Mouse (Mus musculus): ENCODE measurements at regions not wholly inside any gene's neighbourhood (a gene's known extent, or its start where the extent isn't known, plus 50 kb on each side); places are given as distances from the start of the nearest gene placed in this dataset.

DNA sequence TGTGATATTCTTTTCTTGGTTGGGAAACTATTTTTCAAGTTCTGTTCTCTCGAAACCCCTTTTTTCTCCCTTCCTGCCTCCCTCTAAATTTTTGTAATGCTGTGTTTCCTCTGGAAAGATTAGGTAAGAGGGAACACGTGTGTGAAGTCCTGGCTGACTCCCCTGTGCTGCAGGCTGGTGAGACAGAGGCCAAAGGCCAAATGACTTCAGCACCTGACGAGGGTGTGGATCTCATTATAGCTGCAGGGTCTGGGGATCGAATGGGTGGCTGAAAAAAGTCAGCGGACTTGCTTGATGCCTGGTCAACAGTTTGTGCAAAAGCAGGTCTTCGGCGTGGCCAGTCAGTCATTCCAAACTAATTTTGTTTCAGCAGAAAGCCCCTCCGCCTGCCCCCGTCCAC, 159.1 kb downstream of the En1 start:
- DNase-seq (ENCODE audit: low spot score in 2 of 2): no peak

DNA sequence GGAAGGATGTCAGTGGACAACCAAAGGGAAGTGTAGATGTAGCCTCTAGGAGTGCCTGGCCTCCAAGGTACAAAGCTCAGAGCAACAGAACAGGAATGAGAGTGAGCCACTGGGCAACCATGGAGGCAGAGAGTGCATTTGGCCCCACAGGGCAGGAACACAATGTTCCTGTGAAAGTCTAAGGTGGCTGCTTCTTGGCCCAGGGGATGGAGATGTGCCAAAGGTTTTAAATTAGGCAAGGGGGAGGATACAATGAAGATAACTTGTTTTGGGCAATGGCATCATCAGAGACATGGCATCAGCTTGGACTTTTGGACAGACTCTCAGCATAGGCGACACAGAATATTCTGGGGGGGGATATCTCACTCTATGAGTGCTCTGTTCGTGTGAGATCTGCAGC, 160.3 kb downstream of the En1 start:
- DNase-seq (ENCODE audit: low spot score in 2 of 2): no peak

DNA sequence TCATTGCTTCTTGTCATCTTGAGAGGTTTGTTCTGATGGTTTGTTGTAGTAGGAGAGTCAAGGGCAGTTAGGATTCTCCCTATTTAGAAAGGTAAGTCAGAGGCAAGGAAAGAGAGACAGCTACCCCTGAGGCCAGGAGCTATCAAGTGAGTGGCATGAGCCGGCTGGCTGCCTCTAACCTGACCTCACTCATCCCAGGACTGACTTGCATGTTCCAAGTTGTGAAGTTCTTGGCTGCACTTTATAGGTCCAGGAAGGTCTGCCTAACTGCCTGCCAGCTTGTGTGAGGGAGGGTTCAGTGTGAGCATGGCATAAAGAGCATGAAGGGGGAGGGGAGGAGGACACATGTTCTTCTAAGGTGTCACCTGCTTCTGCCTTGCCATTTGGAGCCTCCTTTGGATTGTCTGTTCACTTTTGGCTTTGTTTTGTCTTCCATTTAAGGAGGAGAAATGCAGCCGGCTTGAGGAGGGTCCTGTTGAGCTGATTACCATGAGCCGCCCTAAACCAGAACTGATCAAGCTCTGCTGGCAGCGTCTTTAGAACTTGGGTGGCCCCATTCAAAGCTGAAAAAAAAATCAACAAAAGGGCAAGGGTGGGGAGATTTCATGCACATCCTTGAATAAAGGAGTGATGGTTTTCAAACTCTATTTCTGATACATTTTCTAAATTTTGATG, 160.8 kb downstream of the En1 start:
- DNase-seq (ENCODE audit: low spot score in 2 of 2): no peak

DNA sequence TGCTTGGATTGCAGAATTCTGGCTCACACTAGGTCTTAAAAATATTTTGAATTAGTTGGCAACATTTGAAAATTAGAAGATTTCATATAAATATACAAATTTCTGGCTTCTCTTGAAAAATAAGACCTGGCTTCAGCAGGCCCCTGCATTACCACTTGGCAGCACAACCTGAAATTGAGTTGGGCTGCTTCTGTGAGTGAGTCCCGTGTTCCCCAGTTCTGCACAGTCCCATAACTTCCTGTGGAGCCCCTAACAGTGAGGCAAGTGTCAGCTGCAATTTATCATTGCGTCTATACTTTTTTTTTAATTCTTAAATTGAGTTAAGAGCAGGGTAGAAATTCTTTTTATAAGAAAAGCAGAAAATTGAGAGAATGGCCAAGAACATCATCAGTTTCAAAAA, 164.8 kb downstream of the En1 start:
- no peak for DNase-seq (ENCODE audit: low spot score in 2 of 2)

DNA sequence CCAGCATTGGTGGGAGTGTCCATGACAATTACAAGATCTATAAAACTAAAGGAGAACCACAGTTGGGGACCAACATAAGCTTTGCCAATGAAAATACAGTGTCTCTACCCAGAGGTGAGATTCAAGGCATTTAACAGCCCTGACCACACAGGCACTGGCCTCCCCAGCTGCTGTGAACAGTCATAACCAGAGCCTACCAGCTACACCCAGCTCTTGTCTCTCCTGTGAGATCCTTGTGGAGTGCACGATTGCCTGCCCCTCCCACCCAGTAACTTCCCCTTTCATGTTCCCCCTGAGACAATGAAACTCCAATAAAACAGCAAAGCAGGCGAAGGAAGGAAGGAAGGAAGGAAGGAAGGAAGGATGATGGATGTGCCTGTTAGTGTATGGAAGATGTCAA, 169.1 kb downstream of the En1 start:
- DNase-seq (ENCODE audit: low spot score in 2 of 2): no peak

DNA sequence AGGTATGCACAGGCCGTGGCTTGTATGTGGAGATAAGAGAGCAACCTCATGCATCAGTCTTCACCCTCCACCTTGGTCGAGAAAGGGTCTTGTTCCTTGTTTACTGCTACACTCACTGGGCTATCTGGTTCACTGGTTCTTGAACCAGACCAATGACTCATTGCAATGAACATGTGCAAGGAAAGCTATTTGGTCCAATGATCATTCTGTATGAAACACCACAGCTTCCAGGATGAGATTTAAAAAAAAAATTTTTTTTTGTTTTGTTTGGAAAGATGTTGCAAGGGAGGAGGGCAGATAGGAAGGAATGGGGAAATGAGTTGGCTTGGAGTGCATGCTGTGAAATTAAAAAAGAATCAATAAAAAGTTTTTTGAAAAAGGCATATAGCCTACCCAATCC, 174.7 kb downstream of the En1 start:
- no peak for DNase-seq (ENCODE audit: low spot score in 2 of 2)

DNA sequence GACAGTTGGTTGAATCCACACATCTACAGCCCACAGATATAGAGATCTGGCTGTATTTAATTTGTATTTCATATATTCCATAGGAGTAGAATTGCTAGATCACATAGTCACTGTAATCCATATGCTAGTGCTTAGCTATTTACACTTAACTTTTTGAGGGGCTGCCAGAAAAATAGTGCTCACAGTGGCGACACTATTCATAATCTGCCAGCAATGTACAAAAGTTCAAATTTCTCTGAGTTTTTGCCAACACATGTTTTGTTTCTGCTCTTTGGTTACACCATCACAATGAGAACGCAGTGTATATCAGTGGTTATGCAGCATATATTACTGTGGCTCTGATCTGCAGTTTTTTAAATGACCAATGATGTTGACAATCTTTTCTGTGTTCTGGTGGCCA, 175.2 kb downstream of the En1 start:
- no peak for DNase-seq (ENCODE audit: low spot score in 2 of 2)

DNA sequence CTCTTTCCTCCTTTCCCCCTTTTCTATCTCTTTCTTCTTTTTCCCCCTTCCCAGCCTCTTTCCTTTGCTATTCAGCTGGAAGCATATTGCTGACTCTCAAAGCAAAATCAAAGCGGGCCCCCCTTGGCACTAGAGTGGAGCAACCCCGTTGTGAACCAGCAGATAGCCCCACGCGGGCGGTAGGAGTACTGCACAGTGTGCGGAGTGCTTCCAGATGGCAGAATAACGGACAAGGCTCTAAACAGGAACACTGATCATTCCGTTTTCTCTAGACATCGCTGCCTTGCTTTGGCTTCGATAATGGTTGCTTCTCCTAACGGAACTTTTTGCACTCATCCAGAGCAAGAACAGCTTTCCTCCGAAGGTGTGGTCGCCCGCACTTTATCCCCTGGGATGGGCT, 193.0 kb downstream of the En1 start:
- DNase-seq (ENCODE audit: low spot score in 2 of 2): no peak

DNA sequence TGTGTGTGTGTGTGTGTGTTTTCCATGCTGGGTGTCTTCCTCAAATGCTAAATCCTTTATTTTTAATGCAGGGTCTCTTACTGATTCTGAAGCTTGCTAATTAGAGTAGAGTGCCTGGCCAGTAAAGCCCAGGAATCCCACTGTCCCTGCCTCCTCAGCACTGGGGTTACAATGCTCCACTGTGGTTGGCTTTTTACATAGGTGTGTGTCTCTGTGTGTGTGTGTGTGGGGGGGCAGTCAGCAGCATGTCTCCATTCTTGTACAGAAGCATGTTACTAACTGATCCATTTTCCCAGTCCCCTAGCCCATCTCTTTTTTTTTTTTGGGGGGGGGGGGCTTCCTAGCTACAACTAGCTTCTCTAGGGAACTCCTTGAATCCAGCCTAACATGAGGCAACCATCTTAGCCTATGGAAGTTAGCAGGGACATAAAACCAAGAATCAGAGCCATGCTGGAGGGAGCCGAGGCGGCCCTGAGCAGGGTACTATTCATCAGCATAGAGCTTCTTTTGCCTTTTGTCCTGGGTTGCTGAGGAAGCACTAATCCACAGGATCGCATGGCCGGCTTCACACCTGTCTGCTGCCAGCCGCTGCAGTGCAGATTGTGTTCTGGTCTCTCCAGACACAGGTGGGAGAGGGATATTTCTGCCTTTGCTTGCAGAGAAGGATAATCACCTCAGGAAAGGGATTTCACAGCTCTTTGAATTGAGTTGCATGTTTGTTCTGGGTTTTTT, 199.2 kb downstream of the En1 start:
- DNase-seq (ENCODE audit: low spot score in 2 of 2): no peak

DNA sequence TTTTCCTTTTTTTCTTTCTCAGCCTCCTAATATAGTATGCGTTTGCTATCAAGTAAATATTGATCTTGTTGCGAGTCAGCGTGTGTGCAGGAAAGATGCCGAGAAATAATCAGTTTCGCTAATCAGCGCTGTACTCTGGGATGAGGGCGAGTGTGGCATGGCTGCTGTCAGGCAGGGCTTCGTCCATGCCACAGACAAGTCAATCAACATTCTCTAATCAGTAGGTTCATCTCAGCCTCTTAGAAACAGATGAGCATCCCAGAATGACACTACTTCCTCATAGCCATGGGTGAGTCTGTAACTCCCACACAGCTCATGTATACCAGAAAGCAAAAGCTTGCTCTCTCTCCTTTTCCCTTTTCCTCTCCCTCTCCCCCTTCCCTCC, 199.8 kb downstream of the En1 start:
- no peak for DNase-seq (ENCODE audit: low spot score in 2 of 2)

DNA sequence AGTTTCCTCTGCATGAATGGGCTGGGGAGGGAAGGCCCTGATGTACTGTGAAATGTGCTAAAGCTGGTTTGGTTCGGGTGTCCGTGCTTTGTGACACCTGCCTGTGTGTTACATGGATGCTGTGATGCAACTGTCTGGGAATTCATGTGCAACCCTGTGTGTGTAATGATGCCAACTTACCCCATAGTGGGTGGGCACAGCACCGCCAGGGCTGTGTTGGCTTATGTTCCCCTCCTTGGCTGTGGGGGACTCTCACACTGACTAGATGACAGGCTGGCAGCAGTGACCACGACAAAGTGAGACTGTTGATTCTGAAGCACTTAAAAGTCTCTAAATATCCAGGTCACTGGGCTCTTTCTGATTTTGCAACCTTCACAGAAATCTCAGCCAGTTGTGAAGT, 212.2 kb downstream of the En1 start:
- DNase-seq (ENCODE audit: low spot score in 2 of 2): no peak

DNA sequence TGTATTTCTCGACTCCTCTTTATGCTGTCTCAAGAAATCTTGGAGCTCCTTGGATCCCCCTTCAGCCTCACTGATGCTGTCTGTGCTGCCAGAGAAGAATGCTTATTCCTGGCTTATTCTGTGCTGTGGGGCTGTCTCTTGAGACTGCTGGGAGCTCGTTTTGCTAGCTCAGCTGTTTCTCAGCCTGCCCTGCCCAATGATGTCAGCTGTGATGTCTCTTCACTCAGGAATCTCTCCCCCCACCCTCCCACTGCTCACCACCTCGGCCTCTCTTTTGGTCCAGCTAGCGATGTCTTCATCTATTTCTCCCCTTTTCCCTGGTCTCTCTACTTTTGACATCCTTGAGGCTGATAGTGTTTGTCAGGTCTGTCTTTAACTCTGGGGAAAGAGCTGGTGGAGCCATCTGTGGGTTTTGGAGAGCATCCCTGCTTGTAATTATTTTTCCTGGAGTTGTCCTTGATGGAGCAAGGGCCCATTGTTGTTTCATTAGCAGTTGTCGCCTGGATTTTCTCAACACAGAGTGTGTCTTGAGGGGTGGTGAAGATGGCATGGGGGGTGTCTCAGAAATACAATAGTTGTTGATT, 214.1 kb downstream of the En1 start:
- no peak for DNase-seq (ENCODE audit: low spot score in 2 of 2)

DNA sequence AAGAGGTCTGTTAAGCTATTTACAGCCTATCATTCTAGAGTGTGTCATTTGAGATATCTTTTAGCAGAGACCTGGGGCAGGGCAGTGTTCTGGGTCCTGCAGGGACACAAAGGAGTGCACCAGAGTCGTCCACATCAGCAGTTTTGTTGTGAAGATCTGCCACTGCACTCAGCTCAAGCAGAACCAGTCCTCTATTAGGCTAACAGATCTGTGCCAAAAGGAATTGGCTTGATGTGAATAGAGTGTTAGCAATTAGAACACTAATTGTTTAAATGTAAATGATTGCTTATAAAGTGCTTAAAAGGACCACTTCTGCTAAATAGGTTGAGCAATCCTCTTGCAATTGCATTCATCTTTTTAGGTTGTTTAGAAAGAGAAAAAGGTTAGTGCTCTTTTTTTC, 215.3 kb downstream of the En1 start:
- no peak for DNase-seq (ENCODE audit: low spot score in 2 of 2)

DNA sequence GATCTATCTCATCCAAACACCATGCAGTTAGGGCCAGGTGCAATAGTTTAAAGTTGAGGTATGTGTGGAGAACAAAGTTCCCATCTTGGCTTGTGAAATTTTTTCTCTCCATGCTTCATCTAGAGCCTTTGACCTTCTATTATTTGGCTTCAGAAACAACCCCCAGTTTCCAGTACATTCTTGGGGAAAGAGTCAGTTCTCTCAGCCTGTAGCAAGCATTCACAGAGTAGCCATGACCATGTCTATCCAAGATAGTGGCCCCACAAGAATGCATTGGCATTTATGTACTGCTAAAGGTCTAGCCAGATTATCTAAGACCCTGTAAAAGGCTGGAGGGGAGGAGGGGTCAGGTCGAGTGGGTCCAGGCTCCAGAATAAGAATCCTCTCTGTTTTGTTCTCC, 229.8 kb downstream of the En1 start:
- DNase-seq (ENCODE audit: low spot score in 2 of 2): no peak

DNA sequence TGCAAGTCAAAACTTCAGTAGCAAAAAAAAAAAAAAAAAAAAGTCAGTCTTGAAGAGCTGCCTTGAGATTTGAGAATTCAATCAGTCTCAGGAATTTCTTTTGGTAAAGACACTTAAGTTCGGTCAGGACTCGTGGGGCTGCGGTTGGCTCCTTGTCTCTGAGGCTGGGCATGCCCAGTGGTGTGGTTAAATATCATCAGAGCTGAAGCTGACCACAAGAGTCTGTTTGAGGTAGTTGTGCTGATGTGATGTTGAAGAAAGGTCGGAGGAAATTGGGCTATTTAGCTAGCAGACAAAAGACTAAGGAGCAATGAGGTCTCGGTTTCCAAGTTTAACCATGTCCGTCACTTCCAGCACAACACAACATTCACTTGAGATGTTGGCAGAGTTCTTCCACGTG, 240.4 kb downstream of the En1 start:
- peak; percentile 21 to 42 for DNase-seq (ENCODE audit: low spot score in 2 of 2)

DNA sequence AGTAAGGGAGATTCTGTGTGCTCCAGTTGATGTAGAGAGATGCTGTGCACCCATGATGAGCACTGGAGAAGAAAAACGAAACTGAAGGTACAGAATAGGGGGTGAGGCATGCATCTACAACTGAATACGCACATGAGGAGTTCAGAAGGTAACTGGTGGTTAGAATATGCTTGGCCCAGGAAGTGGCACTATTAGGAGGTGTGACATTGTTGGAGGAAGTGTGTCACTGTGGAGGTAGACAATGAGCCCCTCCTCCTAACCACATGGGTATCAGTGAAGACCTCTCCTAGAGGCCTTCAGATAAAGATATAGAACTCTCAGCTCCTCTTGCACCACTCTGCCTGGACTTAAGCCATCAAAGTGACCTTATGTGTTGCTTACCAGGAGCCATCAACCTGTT, 243.9 kb downstream of the En1 start:
- DNase-seq (ENCODE audit: low spot score in 2 of 2): peak; percentile 52 to 79

DNA sequence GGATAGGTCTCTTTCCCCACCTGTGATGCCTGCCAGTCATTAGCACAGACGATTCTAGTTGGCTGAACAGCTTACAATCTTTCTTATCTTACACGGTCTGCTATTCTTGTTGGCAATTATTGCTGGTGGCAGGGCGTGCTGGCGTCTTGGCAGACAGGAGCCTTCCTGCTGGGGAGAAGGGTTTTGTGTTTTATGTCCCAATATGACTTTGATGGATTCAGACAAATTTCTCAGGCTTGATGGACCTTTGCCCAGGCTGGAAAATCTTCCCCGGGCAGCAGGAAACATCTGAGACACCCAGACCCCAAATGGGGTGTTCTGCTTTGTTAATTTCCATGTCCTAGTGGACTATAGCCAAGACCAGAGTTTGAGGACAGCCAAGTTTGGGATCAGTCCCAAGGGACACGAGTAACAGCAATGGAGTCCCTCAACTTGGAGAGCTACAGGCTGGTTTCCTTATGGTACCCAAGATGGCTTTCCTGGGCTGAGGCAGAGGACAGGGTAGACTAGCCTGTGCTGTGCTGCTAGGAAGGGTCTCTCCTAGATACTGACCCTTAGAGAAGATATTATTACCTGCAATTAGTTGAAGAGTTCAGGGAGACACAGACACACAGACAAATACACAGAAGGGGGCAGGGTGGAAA, 249.8 kb downstream of the En1 start:
- DNase-seq (ENCODE audit: low spot score in 2 of 2): no peak

DNA sequence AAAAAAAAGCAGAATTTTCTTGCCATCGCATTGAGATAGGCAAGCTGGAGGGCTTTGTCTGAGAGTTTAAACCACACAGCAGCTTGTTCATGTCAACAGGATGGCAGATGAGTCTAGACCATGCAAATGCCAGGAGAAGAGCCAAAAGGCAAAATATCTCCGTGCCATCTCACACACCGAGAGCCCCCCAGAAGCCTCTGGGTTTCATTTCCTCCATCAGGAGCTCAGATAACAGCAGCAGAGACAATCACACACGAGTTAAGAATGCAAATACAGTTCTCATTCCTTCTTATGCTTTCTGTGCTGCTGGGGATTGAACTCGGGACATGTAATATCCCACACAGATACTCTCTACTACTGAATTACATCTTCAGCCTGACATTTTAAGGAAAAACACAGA, 255.3 kb downstream of the En1 start:
- DNase-seq (ENCODE audit: low spot score in 2 of 2): no peak

DNA sequence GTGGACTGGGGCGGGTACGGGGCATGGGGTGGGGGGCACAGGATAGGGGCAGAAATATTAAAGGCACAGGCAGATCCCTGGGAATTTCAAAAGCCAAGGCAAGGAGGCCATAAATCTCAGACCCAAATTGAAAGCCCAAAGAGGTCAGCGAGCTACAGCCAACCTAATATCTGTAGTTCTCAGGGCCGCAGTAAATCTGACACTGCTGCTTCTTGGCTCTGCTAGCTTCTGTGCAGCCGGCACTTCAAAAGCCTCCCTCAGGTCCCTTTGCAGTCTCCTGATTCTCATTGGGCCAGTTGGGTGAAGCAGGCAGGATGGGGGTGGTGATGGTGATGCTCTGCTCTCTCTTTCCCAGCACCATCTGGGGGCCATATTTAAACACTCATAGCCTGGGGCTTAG, 257.3 kb downstream of the En1 start:
- no peak for DNase-seq (ENCODE audit: low spot score in 2 of 2)

DNA sequence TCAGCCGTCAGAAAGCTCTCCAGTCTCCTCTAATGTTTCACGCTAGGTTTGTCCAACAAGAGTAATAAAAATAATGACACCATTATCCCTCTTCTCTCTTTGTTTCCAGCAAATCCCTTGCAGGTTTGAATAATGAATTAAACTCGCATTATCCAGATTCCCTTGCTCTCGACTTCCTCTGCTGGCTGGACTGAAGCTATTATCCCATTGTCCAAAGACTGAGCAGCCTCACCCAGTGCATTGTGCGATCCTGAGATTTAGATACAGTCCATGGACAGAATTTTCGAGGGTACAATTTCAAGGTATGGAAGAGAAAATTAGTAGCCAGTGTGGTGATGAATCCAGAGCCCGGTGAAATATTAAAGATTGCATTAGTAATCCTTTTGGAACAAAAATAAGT, 270.3 kb downstream of the En1 start:
- no peak for DNase-seq (ENCODE audit: low spot score in 2 of 2)

DNA sequence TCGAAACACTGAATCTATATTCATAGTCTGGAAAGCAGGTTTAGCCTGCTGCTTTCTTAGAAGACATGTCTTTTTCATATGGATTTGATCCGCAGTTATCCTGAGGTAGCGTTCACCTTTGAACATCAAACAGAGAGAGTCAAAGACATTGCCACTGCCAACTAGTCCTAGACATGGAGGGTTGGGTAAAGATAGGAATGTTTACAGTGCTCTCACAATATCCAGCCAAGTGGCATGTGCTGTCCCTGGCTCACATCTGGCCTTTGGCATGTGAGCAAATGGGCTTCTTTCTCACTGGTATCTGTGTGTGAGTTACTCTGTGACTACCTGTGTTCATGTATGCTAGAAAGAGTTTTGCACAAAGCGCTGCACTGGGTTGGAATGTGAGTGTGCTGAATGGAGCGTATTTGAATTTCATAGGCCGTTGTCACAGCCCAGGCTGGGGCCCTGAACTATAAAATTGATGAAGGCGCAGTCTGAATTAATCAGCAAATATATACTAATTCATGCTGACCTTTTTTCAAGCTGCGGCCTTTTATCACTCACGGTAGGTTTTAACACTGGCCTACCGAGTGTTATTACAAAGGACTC, 280.8 kb downstream of the En1 start:
- no peak for DNase-seq (ENCODE audit: low spot score in 2 of 2)

DNA sequence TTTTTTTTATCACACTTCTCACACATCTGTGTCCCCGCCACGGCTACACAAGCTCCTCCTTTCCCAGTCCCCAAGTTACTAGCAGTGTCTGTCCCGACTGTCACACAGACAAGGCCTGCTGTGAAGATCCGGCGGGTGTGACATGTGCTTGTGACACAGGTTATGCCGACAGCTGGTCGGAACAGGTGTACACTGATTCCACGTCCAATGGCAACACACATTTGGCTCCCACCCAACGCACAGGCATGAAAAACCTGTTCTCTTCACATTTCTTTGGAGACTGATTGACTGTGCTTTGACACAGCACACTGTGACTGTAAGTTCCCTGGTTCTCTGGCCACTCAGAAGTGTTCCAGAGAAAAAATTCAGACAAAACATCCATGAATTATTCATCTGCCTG, 281.4 kb downstream of the En1 start:
- DNase-seq (ENCODE audit: low spot score in 2 of 2): no peak

DNA sequence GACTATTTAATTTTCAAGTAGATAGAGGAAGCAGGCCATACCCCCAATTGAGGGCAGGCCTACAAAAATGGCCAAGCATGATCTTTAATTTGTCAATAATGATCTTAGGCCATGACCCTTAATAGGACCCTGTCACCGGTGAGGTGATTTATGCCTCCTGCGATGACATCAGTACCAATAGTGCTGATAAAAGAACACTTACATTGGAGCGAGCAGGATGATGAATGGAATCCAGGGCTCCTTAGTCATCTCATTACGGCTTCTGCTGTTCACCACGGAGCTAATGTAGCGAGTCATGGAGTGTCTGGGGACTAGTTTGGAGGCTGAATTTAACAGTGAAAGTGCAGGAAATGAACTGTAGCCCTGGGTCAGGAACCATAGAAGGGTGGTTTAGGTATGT, 308.6 kb downstream of the En1 start:
- no peak for DNase-seq (ENCODE audit: low spot score in 2 of 2)
